Mouse (Mus musculus) CD8-positive naive resting alpha-beta T cell, adult 57 days (primary cell): ENCODE data around the gene Sh3gl2. TPM values are rescaled to one million over a fixed set of nuclear protein-coding genes. Genes with fewer than 3 reads are reported as not detected.

Experiments
- total RNA-seq: library from RNA; stranded (reverse); gene quantifications from one replicate; pipeline ENCODE4 v1.2.4, GENCODE M21; 2023

Gene Sh3gl2
- not detected for total RNA-seq

DNA sequence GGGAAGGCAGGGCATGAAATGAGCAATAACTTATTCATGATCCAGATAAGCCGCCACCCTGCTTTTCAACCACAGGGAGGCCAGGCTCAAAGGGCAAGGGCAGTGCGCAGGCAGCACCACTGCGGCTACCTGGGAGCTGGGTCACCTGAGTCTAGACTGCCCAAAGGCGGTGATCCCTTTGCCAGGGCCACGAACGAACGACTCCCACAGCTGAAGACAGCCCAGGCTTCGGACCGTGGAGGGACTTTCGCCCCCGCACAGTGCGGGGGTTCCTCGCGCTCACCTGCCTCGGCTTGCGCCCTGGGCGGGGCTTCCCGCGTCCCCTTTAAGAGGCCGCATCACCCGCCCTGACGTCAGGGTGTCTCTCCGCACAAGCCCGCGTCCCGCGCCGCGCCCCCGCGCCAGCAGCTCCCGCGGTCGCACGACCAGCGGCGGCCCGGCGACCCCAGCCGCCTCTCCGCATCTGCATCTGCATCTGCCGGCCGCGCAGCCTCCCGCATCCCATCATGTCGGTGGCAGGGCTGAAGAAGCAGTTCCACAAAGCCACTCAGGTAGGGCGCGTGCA is at the start of gene Sh3gl2:
Gene Sh3gl2, plus strand, starts transcription at position 56 of the 565 bp plus-strand sequence.

DNA sequence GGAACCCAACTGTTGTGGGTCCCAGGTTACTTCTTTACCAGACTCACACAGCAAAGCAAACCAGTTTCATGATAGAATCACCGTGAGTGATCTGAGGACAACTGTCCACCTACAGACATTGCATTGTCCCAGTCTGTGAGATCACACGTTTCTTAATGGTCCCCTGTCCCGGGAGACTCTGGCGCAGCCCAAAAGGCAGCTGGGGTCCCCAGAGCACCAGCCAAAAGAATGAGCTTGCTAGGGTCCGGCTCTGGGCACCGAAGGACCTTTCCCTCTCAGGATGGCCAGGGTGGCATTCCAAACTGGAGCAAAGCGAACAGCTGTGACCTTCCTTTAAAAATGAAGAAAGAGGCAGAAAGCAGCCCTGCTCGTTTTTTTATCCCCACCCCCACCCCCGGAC is 308.9 kb downstream of the Sh3gl2 start, which contains the start of gene Adamtsl1:
Gene Adamtsl1, plus strand, starts transcription at position 381 of the 400 bp plus-strand sequence.

